Mouse (Mus musculus) hindbrain, postnatal 0 days (tissue): Measurements from ENCODE around the gene Brd3. TPM values are rescaled to one million over a fixed set of nuclear protein-coding genes. Genes with fewer than 3 reads are reported as not detected.

Experiments
- ATAC-seq: fragments of 200-750 bp; cut with Nextera tagmentation; 2 replicates; pipeline ENCODE4 v1.8.0; 2017; ENCODE audit warnings: mild to moderate bottlenecking, moderate TSS enrichment, moderate library complexity
- DNase-seq: peaks from one replicate; pipeline ENCODE4 v3.0.0-alpha.2; 2015; ENCODE audit warnings: low spot score
- H3K27ac ChIP-seq: fragments of 300-500 bp; sonication (generic); 2 replicates; pipeline ENCODE4 v1.5.1; 2014; ENCODE audit warnings: mild to moderate bottlenecking
- H3K27me3 ChIP-seq: fragments of 300-500 bp; sonication (generic); 2 replicates; pipeline ENCODE4 v1.6.1; 2014; ENCODE audit warnings: low read length, mixed read lengths; ENCODE audit not compliant: insufficient read depth
- H3K36me3 ChIP-seq: fragments of 300-500 bp; sonication (generic); 2 replicates; pipeline ENCODE4 v1.6.1; 2014; ENCODE audit warnings: low read length, mixed read lengths; ENCODE audit not compliant: insufficient read depth
- H3K4me1 ChIP-seq: fragments of 300-500 bp; sonication (generic); 2 replicates; pipeline ENCODE4 v1.6.1; 2014; ENCODE audit warnings: antibody characterized with exemption, low read length, mixed read lengths; ENCODE audit not compliant: insufficient read depth
- H3K4me2 ChIP-seq: fragments of 300-500 bp; sonication (generic); 2 replicates; pipeline ENCODE4 v1.6.1; 2014; ENCODE audit warnings: low read depth, mild to moderate bottlenecking, low read length, moderate library complexity, mixed read lengths
- H3K4me3 ChIP-seq: fragments of 300-500 bp; sonication (generic); 2 replicates; pipeline ENCODE4 v1.5.1; 2014; ENCODE audit warnings: low read length
- H3K9ac ChIP-seq: fragments of 300-500 bp; sonication (generic); replicated peaks from 2 replicates; pipeline ENCODE4 v1.6.1; 2014; ENCODE audit warnings: mild to moderate bottlenecking, low read length, moderate library complexity, mixed read lengths
- H3K9me3 ChIP-seq: fragments of 300-500 bp; sonication (generic); 2 replicates; pipeline ENCODE4 v1.6.1; 2016; ENCODE audit warnings: low read length, mixed read lengths
- CTCF ChIP-seq: IDR thresholded peaks from 2 replicates; pipeline ENCODE4 v1.5.1; 2016; ENCODE audit warnings: antibody characterized with exemption, control low read depth, low read depth
- WGBS: fragments of 180-500 bp; shearing (Covaris S2); extraction: QIAGEN DNeasy Blood & Tissue Kit; methylation state at CpG from one replicate; pipeline ENCODE4 v1.1.7; 2014; 5-methylcytosine and 5-hydroxymethylcytosine counted together
- polyA plus RNA-seq: library from polyadenylated mRNA; unstranded; fragments of >200 nt; fragmentation: Nextera tagmentation; extraction: Ambion mirVana; gene quantifications from 2 replicates; pipeline ENCODE4 v1.2.1, GENCODE M21; 2015
- total RNA-seq: library from RNA; depleted of rRNA; stranded (reverse); fragments of >200 nt; gene quantifications from 2 replicates; pipeline ENCODE4 v1.2.3, GENCODE M21; 2014

The Brd3 gene
- total and polyA plus RNA-seq, 2 experiments from 2014 or later: 33.7 to 95.5 TPM

DNA sequence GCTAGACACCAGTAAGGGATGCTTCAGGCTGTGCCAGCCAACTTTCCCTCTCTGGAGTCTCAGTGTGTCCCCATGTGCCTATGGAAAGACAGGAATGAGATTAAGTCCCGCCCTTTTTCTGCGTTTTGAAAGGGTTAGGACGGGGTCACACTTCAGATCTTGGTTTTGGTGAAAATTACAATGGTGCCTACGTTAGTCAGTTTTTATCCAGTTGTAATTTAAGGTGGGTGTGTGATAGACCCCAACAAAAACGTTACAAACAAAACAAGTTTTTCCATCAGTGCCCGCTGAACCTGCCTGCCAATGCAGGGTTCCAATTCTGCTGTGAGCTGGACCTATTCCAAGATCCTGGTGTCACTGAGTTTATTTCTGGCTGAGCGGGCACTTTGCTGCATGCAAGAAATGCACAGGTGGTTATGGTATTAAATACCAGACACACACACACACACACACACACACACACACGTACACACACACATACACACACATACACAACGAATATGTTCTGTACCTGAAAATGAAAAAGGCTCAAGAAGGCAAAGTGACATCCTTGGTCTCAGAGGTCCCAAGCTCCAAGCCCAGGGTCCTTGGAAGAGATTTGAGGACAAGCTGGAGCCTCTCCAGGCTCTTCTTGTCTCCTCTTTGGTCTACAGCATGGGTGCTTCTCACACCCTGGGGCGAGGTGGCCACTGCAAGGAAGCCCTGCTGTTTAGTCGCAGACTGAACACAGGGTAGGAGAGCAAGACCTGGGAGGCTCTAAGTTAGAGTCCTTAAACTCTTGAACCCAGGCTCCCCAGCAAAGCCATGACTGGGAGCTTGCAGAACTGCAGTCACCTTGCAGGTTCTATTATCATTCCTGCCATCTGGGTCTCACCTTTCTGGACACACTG lies 30.9 kb downstream of the Brd3 start:
- peak overlapping the region; percentile 96 for H3K27ac ChIP-seq
- no peaks in the 10 kb centered on the region for H3K9me3 ChIP-seq
- WGBS: 22% methylated on average over 11 of the region's 11 CpGs
- no peak for TF ChIP-seq CTCF
- peak; percentile 68 for DNase-seq
- no peaks in the 10 kb centered on the region for H3K27me3 ChIP-seq
- ATAC-seq: no peak
- H3K4me1 ChIP-seq: peaks cover 20% of the 10 kb centered on the region
- H3K4me3 ChIP-seq: peak overlapping the region; percentile 96
- H3K4me2 ChIP-seq: peak overlapping the region; percentile 94
- no peaks in the 10 kb centered on the region for H3K36me3 ChIP-seq
- H3K9ac ChIP-seq: peak overlapping the region; percentile 94

DNA sequence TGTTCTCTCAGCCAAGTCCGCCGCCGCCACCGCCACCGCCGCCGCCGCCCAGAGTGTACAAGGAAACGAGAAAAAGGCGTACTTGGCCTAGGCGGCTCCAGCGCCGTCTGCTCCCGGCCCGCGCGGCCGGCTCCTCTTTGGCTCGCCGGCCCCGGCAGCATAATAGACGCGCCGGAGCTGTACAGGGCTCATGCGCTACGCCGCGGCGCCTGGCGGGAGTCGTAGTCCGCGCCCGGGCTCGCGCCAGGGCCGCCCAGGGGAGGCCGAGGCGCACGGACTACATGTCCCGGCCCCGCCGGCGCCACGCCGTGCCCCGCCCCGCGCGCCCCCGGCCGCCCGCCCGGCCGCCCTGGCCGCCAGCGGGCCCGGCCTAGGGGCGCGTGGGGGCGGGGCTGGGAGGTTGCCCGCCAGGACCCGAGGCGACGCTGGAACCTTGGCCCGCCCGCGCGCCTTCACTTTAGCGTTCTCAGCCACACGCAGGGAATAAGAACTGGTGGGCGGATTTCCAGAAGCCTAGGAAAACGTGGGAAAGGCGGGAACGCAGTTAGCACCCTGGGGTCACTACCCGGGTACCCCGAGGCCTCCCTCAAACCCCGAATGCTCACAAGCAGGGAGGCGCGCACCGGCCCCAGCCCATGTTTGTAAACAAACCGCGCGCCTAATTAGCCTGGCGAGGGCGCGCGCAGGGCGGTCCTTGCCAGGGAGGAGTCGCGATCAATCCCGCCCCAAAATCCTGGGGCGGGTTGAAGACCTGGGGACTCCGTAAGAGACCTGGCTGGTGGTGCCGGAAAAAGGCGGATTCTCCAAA lies 31.8 kb downstream of the Brd3 start:
- peak; percentile 99 for ATAC-seq
- Histone ChIP-seq H3K36me3 (no peaks in the 10 kb centered on the region), H3K4me3 (peak overlapping the region; percentile 96), H3K4me1 (peaks cover 23% of the 10 kb centered on the region), H3K9ac (peak overlapping the region; percentile 94), H3K4me2 (peak overlapping the region; percentile 94), H3K27ac (peak overlapping the region; percentile 96), H3K9me3 (no peaks in the 10 kb centered on the region), H3K27me3 (no peaks in the 10 kb centered on the region)
- WGBS: 1% methylated on average over 70 of the region's 96 CpGs
- peak; percentile 98 for DNase-seq
- no peak for TF ChIP-seq CTCF

DNA sequence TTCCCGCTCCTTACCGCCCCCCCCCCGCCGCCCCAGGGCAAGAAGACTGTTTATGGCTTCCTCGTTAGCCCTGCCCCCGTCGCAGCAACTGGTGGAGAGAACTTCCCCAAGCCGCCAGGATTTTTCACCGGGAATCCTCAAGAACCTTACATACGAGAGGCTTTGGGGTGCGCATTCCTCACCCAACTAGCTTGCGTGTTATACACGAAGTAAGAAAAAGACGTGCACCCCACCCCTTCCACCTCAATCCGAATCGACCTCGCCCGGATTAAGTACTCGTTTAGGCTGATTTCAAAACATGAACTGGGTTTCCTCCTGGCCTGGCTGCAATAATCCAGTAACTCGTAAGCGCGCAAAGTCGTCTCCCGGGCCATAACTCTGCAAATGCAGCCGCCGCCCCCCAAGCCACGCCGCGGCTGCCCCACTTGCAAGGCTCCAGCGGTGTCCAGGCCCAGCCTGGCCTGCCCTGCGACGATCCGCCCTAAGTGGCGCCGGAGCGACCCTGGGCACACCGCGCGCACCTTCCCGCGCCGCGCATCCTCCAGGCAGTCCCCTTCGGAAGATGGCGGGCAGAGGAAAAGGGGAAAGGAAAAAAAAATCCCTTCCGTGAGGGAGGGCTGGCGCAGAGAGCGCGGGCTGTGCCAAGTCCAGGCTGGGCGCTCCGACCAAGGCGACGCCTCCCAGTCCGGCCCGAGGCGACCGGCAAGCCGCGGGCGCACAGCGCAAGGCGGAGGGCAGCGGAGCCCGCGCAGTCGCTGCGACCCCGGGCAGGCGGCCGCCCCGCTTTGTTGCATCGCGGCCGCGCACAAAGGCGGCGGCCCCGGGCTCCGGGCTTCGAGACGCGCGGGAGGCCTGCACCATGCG lies 32.6 kb downstream of the Brd3 start:
- H3K4me1 ChIP-seq: peaks cover 23% of the 10 kb centered on the region
- H3K4me2 ChIP-seq: peak overlapping the region; percentile 94
- no peaks in the 10 kb centered on the region for H3K36me3 ChIP-seq
- H3K27ac ChIP-seq: peak overlapping the region; percentile 96
- no peaks in the 10 kb centered on the region for H3K27me3 ChIP-seq
- no peaks in the 10 kb centered on the region for H3K9me3 ChIP-seq
- H3K9ac ChIP-seq: peak overlapping the region; percentile 94
- WGBS: under 1% methylated on average over 83 of the region's 84 CpGs
- peak overlapping the region; percentile 96 for H3K4me3 ChIP-seq
- no peak for TF ChIP-seq CTCF
- ATAC-seq (peak; percentile 54), DNase-seq (no peak)

DNA sequence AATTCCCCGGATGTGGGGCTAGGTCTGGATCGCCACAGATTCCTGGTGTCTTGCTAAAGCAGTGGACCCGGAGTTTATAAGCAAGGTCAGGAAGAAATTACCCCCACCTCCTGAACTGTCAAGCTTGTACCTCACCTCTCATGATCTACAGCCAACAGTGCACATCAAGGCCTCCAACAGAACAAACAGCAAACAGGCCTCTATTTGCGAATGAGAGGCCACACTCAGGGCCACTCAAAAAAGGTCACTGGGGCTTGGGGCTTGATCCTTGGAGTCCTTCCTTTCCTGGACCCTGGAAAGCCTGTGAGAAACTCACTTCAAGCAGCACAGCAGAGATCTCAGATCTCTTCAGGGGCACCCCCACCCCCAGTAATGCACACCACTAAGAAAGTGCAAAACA lies 33.6 kb downstream of the Brd3 start:
- TF ChIP-seq CTCF: no peak
- Histone ChIP-seq H3K27me3 (no peaks in the 10 kb centered on the region), H3K9ac (peak overlapping the region; percentile 94), H3K4me3 (peak overlapping the region; percentile 96), H3K9me3 (no peaks in the 10 kb centered on the region), H3K4me1 (peaks cover 23% of the 10 kb centered on the region), H3K27ac (no peak overlapping the region), H3K36me3 (no peaks in the 10 kb centered on the region), H3K4me2 (peak overlapping the region; percentile 94)
- 26% methylated on average over 4 of the region's 4 CpGs for WGBS
- ATAC-seq (no peak), DNase-seq (no peak)

DNA sequence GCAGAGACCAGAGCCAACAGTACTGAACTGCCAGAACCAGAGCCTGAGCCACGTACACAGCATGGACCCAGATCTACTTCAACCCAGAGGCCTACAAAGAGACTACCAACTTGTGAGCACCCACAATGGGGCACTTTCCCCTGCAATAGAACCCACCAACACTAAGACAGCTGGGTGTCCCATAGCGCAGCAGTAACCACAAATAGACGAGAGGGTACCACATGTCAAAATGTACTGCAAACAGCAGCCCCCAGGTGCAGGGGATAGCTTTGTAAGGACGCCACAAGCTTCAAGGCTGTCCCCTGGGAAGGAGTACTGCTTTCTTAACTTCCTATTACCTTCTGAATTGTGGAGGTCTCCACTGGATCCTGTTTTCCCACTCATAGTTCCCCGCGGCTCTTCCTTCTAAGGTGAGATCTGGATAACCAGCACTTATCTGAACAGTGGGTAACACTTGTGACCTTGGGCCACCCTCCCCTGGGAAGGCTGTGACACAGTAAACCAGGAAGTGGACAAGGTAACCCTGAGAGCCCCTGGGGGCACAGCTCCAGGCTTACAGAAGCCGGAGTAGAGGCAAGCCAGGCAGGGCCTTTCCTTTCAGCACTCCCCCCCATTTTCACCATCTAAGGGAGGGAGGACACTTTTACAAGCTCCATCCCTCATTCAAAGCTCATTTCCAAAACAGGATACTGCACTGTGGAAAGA lies 34.2 kb downstream of the Brd3 start:
- Histone ChIP-seq H3K27me3 (no peaks in the 10 kb centered on the region), H3K36me3 (no peaks in the 10 kb centered on the region), H3K9ac (no peak overlapping the region; the same call in 1 of the 2 replicates), H3K4me3 (peak overlapping the region; percentile 96; the same call in 1 of the 2 replicates), H3K4me2 (peak overlapping the region; percentile 94), H3K9me3 (no peaks in the 10 kb centered on the region), H3K4me1 (peaks cover 23% of the 10 kb centered on the region), H3K27ac (no peak overlapping the region)
- WGBS: 67% methylated on average over 7 of the region's 7 CpGs
- DNase-seq: no peak
- no peak for TF ChIP-seq CTCF
- no peak for ATAC-seq
